Mouse (Mus musculus): Measurements from ENCODE around the gene Zfhx2. TPM values are rescaled to one million over a fixed set of nuclear protein-coding genes. Genes with fewer than 3 reads are reported as not detected.
A peak's percentile ranks its signal among the peaks of the same experiment; 100 is the strongest.

The Zfhx2 gene
- polyA plus RNA-seq, 1 experiment = 0.98 TPM

- Histone ChIP-seq H3K36me3 (ENCODE audit: control insufficient read depth, insufficient read depth) (no peaks in the 10 kb centered on the region), H3K27me3 (ENCODE audit: control insufficient read depth, insufficient read depth, insufficient read length) (no peaks in the 10 kb centered on the region), H3K4me2 (ENCODE audit: low read depth) (peak overlapping the region; percentile 50), H3ac (ENCODE audit: control insufficient read depth, insufficient read length) (no peak overlapping the region), H3K79me2 (ENCODE audit: control insufficient read depth, insufficient read depth) (no peaks in the 10 kb centered on the region), H3K4me3 (no peak overlapping the region)
- TF ChIP-seq TCF12 (IDR thresholded peaks at IDR 0.05; ENCODE audit: insufficient read depth, poor library complexity, severe bottlenecking) (no peak), MYOG (IDR thresholded peaks at IDR 0.05; ENCODE audit: control insufficient read depth in 1 of 3, insufficient read depth in 1 of 3, insufficient read length in 2 of 3, low read depth in 2 of 3) (no peak), SRF (IDR thresholded peaks at IDR 0.05; ENCODE audit: control insufficient read depth, insufficient read length, low read depth) (no peak), USF1 (IDR thresholded peaks at IDR 0.05; ENCODE audit: low read depth) (no peak), MAX (IDR thresholded peaks at IDR 0.05; ENCODE audit: low read depth) (no peak), CEBPB (IDR thresholded peaks at IDR 0.05; ENCODE audit: insufficient read depth, poor library complexity, severe bottlenecking) (no peak), POLR2AphosphoS2 (IDR thresholded peaks at IDR 0.05; ENCODE audit: insufficient read length, low read depth) (no peak), POLR2A (IDR thresholded peaks at IDR 0.05; ENCODE audit: insufficient read length, low read depth) (no peak), E2F4 (IDR thresholded peaks at IDR 0.05; ENCODE audit: insufficient read depth) (no peak), MYOD1 (IDR thresholded peaks at IDR 0.05; ENCODE audit: control insufficient read depth in 1 of 3, insufficient read length in 2 of 3, low read depth in 2 of 3) (no peak), TCF3 (IDR thresholded peaks at IDR 0.05; ENCODE audit: insufficient read length, low read depth) (no peak), REST (IDR thresholded peaks at IDR 0.05; ENCODE audit: insufficient read depth, insufficient read length) (no peak)
Observed at GRCm38 (mm10) chr14:55062626-55063025, 29.5 kb downstream of the Zfhx2 start.

GRCm38 (mm10) chr14:55061845-55062244 lies 30.3 kb downstream of the Zfhx2 start:
- no peaks in the 10 kb centered on the region for H3K36me3 ChIP-seq (ENCODE audit: control insufficient read depth, insufficient read depth)
- no peak overlapping the region for H3ac ChIP-seq (ENCODE audit: control insufficient read depth, insufficient read length)
- H3K79me2 ChIP-seq (ENCODE audit: control insufficient read depth, insufficient read depth) = no peaks in the 10 kb centered on the region
- no peak overlapping the region for H3K4me3 ChIP-seq
- no peaks in the 10 kb centered on the region for H3K27me3 ChIP-seq (ENCODE audit: control insufficient read depth, insufficient read depth, insufficient read length)
- TF ChIP-seq REST (IDR thresholded peaks at IDR 0.05; ENCODE audit: insufficient read depth, insufficient read length) (no peak), E2F4 (IDR thresholded peaks at IDR 0.05; ENCODE audit: insufficient read depth) (no peak), CEBPB (IDR thresholded peaks at IDR 0.05; ENCODE audit: insufficient read depth, poor library complexity, severe bottlenecking) (no peak), POLR2AphosphoS2 (IDR thresholded peaks at IDR 0.05; ENCODE audit: insufficient read length, low read depth) (no peak), POLR2A (IDR thresholded peaks at IDR 0.05; ENCODE audit: insufficient read length, low read depth) (no peak), MYOG (IDR thresholded peaks at IDR 0.05; ENCODE audit: control insufficient read depth in 1 of 3, insufficient read depth in 1 of 3, insufficient read length in 2 of 3, low read depth in 2 of 3) (no peak), SRF (IDR thresholded peaks at IDR 0.05; ENCODE audit: control insufficient read depth, insufficient read length, low read depth) (no peak), TCF12 (IDR thresholded peaks at IDR 0.05; ENCODE audit: insufficient read depth, poor library complexity, severe bottlenecking) (no peak), TCF3 (IDR thresholded peaks at IDR 0.05; ENCODE audit: insufficient read length, low read depth) (no peak), USF1 (IDR thresholded peaks at IDR 0.05; ENCODE audit: low read depth) (no peak), MYOD1 (IDR thresholded peaks at IDR 0.05; ENCODE audit: control insufficient read depth in 1 of 3, insufficient read length in 2 of 3, low read depth in 2 of 3) (no peak), MAX (IDR thresholded peaks at IDR 0.05; ENCODE audit: low read depth) (no peak)
- peak overlapping the region; percentile 50 for H3K4me2 ChIP-seq (ENCODE audit: low read depth)

DNA sequence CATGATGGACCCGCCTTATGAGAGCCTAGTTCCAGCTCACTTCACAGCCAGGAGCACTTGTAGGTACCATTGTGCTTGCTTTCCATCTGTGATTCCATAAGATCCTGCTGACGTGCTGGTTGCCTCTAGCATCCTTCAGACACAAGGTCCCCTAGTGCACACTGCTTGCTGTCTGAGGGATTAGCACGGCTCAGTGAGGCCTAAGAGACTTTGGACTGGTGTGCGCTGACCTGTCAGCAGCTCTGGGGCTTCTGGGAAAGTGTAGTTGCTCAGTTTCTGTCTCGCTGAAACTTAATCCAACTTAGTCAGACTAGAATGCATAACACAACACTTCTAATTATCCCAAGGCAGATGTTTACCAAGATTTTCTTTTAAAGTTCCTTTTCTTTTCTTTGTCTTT lies 32.2 kb downstream of the Zfhx2 start:
- Histone ChIP-seq H3K4me2 (ENCODE audit: low read depth) (no peak overlapping the region), H3K36me3 (ENCODE audit: control insufficient read depth, insufficient read depth) (no peaks in the 10 kb centered on the region), H3K4me3 (no peak overlapping the region), H3K79me2 (ENCODE audit: control insufficient read depth, insufficient read depth) (no peaks in the 10 kb centered on the region), H3K27me3 (ENCODE audit: control insufficient read depth, insufficient read depth, insufficient read length) (no peaks in the 10 kb centered on the region), H3ac (ENCODE audit: control insufficient read depth, insufficient read length) (no peak overlapping the region)
- no peak for TF ChIP-seq MYOG (IDR thresholded peaks at IDR 0.05; ENCODE audit: control insufficient read depth in 1 of 3, insufficient read depth in 1 of 3, insufficient read length in 2 of 3, low read depth in 2 of 3)
- no peak for TF ChIP-seq REST (IDR thresholded peaks at IDR 0.05; ENCODE audit: insufficient read depth, insufficient read length)

DNA sequence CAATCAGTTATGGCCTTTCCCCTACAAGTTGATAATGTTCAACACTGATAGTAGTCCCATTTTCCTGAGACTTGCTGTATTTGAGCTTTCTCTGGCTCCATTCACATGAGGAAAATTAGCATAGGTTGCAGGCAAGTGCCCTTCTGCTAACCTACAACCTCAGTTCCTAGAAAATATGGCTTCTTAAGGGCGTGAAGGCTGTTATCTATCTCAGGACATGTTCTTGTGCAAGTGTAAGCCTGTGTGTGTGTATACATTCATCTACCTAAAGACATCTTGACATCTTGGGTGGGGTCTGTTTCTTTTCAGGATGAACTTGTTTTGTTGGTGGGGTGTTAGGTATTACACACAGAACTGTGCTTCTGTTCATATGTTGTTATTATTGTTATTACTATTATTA lies 33.1 kb downstream of the Zfhx2 start:
- Histone ChIP-seq H3K79me2 (ENCODE audit: control insufficient read depth, insufficient read depth) (no peaks in the 10 kb centered on the region), H3K27me3 (ENCODE audit: control insufficient read depth, insufficient read depth, insufficient read length) (no peaks in the 10 kb centered on the region), H3K4me2 (ENCODE audit: low read depth) (no peak overlapping the region), H3K4me3 (no peak overlapping the region), H3ac (ENCODE audit: control insufficient read depth, insufficient read length) (no peak overlapping the region), H3K36me3 (ENCODE audit: control insufficient read depth, insufficient read depth) (no peaks in the 10 kb centered on the region)
- TF ChIP-seq MYOD1 (IDR thresholded peaks at IDR 0.05; ENCODE audit: control insufficient read depth in 1 of 3, insufficient read length in 2 of 3, low read depth in 2 of 3) = no peak
- no peak for TF ChIP-seq MAX (IDR thresholded peaks at IDR 0.05; ENCODE audit: low read depth)
- TF ChIP-seq POLR2AphosphoS2 (IDR thresholded peaks at IDR 0.05; ENCODE audit: insufficient read length, low read depth) = no peak
- no peak for TF ChIP-seq CEBPB (IDR thresholded peaks at IDR 0.05; ENCODE audit: insufficient read depth, poor library complexity, severe bottlenecking)
- TF ChIP-seq REST (IDR thresholded peaks at IDR 0.05; ENCODE audit: insufficient read depth, insufficient read length) = no peak
- no peak for TF ChIP-seq USF1 (IDR thresholded peaks at IDR 0.05; ENCODE audit: low read depth)
- TF ChIP-seq E2F4 (IDR thresholded peaks at IDR 0.05; ENCODE audit: insufficient read depth) = no peak
- no peak for TF ChIP-seq TCF12 (IDR thresholded peaks at IDR 0.05; ENCODE audit: insufficient read depth, poor library complexity, severe bottlenecking)
- TF ChIP-seq POLR2A (IDR thresholded peaks at IDR 0.05; ENCODE audit: insufficient read length, low read depth) = no peak
- no peak for TF ChIP-seq TCF3 (IDR thresholded peaks at IDR 0.05; ENCODE audit: insufficient read length, low read depth)
- no peak for TF ChIP-seq MYOG (IDR thresholded peaks at IDR 0.05; ENCODE audit: control insufficient read depth in 1 of 3, insufficient read depth in 1 of 3, insufficient read length in 2 of 3, low read depth in 2 of 3)
- no peak for TF ChIP-seq SRF (IDR thresholded peaks at IDR 0.05; ENCODE audit: control insufficient read depth, insufficient read length, low read depth)

Measured in myocyte (in vitro differentiated cells).